Mouse (Mus musculus) regulatory T cell (primary cell): ENCODE data around the gene Nubp1.

Experiments
- in situ Hi-C: fragments of 300-600 bp; cut with MboI, MseI; formaldehyde crosslinking; loops from one replicate; pipeline ENCODE4 v1.15.1; 2025; ENCODE audit warnings: high pct_unique_total_duplicates

The Nubp1 gene

GRCm38 (mm10) chr16:10467391-10468107 is 55.8 kb downstream of the Nubp1 start:
- in situ Hi-C loops = no loop called here

DNA sequence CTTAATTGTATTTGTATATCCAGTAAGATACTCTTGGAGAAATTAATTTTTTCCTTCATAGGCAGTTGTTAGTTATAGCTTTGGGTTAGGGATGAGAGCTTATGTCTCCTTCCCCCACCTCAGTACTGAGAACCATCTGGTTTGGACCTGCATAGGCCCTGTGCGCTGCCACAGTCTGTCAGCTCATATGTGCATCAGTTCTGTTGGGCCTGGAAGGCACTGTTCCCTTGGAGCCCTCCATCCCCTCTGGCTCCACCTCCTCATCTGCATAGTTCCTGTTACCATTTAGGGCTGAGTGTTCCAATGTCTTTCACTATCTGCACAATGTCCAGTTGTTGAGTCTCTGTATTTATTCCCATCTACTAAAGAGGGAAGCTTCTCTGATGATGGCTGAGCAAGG is 56.5 kb downstream of the Nubp1 start:
- in situ Hi-C loops = no loop called here

DNA sequence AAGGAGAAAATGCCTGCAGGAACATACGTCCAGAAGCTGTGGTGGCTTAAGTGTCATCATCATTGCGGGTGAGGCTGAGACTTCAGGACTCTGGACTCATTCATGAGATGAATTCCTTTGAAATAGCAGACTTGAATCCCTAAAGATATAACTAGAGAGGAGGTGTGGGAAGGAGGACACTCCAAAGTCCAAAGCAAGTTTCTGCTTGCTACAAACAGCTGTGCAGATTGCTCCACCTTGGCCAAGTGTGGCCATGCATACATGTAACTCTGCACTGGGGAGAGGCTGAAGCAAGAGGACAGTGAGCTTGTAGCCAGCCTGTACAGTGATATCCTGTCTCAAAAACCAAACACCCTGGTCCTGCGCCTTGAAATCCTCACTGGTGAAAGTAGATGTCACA is 60.2 kb downstream of the Nubp1 start:
- in situ Hi-C loops = no loop called here
